Mouse (Mus musculus) spleen, adult 18-20 months (tissue): ENCODE results near the gene Nt5dc1.
"Not testable (repeated sequence)": the region's sequence is repeated elsewhere in the genome, so short reads cannot be mapped to it uniquely, and the experiment has no call there.

Experiments used
- DNase-seq, 2 experiments: peaks; one replicate each; pipeline ENCODE4 v3.0.0; 2022; ENCODE audit warnings: mixed read lengths in 2 of 2

Nt5dc1 gene

GRCm38 (mm10) chr10:34309915-34310685 lies 108.3 kb downstream of the Nt5dc1 start:
- DNase-seq, result no peak

DNA sequence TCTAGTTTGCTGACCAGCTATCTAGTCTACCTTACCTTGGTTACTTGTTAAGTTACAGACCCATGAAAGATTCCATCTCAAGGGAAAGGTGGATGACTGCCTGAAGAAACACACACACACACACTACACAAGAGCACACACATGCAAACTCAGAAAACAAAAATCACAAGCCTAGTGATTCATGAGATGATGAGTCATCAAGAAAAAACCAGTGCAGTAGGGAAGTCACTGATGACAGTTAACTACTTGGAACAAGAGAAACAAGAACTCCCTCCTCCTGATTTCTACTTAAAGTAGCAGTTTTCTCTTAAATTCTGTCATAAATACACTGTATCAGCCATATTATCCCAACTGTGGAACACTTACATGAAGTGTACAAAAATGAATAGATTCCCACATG lies 111.3 kb downstream of the Nt5dc1 start:
- no peak for DNase-seq

DNA sequence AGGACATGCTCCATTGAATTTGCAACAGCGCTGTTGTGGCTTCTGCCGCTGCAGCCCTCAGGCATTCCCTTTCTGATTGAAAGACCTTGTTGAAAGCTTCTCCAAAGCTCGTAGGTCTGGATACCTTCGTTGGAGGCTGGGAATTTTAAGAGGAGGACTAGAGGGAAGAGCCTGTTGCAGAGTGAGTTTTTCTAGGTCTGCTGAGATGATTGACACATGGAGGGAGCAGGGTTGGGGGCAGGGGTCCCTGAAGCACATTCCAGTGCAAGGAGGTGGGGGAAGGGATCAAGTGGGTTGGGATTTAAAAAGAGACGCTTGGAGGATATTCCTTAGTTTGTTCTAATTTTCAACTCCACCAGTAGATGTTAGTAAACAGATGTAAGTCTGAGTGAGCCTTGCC lies 118.0 kb downstream of the Nt5dc1 start:
- DNase-seq, result no peak

DNA sequence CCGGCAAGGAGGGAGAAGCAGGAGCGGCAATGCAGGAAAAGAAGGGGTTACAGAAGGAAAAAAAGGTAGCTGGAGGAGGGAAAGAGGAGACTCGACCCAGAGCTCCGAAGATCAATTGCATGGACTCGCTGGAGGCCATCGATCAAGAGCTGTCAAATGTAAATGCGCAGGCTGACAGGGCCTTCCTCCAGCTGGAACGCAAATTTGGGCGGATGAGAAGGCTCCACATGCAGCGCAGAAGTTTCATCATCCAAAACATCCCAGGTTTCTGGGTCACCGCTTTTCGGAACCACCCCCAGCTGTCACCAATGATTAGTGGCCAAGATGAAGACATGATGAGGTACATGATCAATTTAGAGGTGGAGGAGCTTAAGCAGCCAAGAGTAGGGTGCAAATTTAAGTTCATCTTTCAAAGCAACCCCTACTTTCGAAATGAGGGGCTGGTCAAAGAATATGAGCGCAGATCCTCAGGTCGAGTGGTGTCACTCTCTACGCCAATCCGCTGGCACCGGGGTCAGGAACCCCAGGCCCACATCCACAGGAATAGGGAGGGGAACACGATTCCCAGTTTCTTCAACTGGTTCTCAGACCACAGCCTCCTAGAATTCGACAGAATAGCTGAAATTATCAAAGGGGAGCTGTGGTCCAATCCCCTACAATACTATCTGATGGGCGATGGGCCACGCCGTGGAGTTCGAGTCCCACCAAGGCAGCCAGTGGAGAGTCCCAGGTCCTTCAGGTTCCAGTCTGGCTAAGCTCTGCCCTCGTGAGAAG lies 120.2 kb downstream of the Nt5dc1 start:
- no peak for DNase-seq

DNA sequence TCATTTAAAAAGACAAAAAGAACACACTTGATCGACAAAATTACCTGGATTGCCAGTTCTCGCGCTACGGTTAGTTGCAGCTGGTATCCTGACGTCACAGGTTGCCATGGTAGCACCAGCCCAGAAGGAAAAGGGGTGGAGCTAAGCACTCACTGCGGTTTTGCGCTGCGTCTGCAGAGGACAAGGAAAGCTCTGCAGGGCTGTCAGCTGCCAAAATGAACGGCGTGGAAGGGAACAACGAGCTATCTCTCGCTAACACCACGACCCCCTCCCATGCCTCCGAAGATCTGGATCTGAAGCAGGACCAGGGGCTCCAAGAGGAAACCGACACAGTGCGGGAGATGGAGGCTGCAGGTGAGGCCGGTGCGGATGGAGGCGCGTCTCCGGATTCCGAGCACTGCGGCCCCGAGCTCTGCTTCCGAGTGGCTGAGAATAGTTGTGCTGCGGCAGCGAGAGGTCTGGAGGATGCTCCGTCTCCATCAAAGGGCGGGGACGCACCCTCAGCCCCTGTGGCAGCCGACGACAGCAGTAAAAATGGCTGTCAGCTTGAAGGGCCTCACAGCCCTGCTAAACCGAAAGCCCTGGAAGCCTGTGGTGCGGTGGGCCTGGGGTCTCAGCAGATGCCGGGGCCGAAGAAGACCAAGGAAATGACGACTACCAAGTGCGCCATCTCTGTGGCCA lies 120.9 kb downstream of the Nt5dc1 start, which contains the start of gene Tspyl4:
Gene Tspyl4 (plus strand): TSS at position 144 of the 681 bp plus-strand sequence.
- peak; percentile 86 to 90 for DNase-seq

GRCm38 (mm10) chr10:34296911-34297298 lies 121.4 kb downstream of the Nt5dc1 start:
- DNase-seq, result no peak

- DNase-seq, result no peak
Observed at GRCm38 (mm10) chr10:34282420-34283238, 135.7 kb downstream of the Nt5dc1 start.

DNA sequence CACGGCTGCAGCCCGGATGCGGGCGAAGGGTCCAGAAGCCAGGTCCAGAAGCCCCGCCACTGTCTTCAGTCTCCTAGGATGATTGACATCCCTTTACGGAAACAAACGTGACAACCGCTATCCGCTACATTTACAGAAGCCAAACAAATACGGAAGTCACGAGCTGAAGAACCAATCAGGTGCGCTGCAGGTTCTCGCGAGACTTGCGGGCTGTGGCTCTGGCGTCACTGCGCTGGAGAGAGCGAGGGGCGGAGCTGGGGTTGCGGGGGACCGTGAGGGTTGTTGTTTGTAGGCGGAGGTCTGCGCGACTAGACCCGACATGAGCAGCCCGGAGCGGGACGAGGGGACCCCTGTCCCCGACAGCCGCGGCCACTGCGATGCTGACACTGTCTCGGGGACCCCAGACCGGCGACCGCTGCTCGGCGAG lies 136.4 kb downstream of the Nt5dc1 start, which contains the start of gene Tspyl1:
Gene Tspyl1 (plus strand): TSS at position 229 of the 427 bp plus-strand sequence.
- peak; percentile 96 to 97 for DNase-seq

- DNase-seq, result no peak
Observed at GRCm38 (mm10) chr10:34281211-34281961, 137.0 kb downstream of the Nt5dc1 start.

GRCm38 (mm10) chr10:34280591-34281175 lies 137.7 kb downstream of the Nt5dc1 start:
- DNase-seq, result no peak

DNA sequence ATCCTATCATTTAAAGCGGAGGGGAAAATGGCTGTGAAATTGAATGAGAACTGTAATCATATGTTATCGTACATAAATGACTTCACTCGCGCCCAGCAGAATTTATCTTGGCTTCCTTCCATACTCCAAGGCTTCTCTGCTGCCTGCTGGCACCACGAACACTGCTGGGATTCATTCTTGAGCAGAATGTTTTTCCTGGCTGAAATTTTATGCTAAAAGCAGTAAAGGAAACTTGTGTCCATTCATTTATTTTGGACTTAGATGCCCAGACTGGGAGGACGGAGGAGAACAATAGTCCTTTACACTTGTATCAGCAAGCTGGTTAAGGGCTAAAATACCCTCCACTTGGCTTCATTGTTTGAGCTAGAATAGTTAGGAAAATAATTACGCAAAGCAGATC lies 146.7 kb downstream of the Nt5dc1 start:
- DNase-seq, result no peak

DNA sequence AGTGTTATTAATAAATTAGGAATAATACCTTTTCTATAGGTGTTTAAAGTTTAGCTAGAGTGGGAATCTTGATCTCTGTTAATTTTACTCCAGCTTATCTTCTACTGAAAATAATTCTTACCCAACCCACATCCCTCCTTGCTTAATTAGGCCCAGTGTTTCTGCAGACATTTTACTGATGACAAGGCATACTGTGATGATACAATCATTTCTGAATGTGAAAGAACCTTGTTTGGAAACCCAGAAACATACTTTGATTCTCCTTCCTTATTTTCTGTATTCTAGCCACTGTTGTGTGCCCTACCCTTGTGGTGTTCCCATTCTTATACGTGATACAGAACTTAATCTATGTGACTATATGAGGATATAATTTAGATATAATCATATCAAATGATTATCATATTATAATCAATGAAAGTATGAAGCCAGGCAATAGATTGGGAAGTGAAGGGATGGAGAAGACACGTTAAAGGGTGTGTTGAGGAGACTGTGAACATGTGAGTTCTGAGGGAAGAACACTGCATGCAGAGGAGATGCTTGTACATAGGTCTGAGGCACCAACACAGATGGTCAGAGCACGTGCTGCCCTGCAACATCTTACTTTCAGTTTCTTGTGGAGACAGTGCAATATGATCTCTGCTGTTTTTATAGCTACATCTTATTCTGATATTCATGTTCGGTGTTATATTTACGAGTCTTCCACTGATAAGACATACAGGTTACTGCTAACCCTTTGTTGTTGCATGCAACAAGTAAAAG lies 150.9 kb downstream of the Nt5dc1 start:
- DNase-seq, result no peak

DNA sequence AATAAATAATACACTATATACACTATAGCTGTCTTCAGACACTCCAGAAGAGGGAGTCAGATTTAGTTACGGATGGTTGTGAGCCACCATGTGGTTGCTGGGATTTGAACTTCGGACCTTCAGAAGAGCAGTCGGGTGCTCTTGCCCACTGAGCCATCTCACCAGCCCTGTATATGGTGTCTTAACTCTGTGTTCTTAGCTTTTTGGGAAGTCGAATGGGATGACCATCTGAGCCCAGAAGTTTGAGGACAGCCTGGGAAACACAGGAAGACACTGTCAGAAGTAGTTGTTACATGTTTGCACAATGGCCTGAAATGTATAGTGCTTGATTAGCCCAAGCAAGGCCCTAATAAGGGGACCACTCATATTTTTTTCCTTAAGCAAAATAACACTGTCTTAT lies 153.2 kb downstream of the Nt5dc1 start:
- no peak for DNase-seq

DNA sequence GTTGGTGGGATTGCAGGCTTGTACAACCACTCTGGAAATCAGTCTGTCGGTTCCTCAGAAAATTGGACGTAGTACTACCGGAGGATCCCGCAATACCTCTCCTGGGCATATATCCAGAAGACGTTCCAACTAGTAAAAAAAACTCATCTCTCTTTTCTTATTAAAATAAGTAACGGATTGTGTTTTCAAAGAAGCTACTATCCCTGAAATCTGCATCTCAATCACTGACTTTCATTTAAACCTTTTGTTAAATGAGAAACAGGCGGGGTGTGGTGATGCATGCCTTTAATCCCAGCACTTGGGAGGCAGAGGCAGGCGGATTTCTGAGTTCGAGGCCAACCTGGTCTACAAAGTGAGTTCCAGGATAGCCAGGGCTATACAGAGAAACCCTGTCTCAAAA lies 165.5 kb downstream of the Nt5dc1 start:
- not testable (repeated sequence) for DNase-seq

DNA sequence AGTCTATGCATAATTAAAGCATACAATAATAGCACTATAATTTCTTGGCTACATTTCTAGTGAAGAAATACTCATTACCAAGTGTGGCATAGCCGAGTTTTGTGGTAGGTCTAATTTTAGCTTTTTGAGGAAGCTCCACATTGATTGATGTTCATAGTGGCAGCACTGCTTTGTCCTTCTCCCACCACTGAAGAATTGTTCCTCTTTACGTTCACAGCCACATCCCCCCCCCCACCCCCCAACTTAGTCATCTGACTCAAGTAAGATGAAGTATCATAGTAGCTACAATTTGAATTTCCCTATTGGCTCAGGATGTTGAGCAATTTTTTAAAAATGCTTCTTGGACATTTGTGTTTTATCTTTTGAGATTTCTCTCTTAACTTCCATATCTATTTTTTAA lies 168.8 kb downstream of the Nt5dc1 start:
- DNase-seq, result no peak

- DNase-seq, result no peak
Observed at GRCm38 (mm10) chr10:34247757-34248156, 170.6 kb downstream of the Nt5dc1 start.

DNA sequence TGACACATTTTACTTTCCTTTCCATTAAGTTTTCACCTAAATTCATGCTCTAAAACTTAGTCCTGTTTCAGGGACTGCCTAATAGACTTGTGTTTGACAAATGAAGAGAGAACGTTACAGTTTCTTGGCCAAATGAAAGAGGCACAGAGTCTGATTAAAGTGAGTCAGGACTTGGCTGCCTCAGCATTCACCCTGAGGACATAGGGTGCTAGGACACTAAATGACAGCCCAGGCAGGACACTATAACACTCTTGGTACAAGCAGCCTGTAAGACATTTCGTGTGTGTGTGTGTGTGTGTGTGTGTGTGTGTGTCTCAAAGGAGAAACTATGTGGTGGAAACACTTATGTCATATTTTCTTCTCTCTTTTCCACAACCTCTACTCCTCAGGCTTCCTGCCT lies 172.2 kb downstream of the Nt5dc1 start:
- no peak for DNase-seq

GRCm38 (mm10) chr10:34244745-34245144 lies 173.6 kb downstream of the Nt5dc1 start:
- no peak for DNase-seq

DNA sequence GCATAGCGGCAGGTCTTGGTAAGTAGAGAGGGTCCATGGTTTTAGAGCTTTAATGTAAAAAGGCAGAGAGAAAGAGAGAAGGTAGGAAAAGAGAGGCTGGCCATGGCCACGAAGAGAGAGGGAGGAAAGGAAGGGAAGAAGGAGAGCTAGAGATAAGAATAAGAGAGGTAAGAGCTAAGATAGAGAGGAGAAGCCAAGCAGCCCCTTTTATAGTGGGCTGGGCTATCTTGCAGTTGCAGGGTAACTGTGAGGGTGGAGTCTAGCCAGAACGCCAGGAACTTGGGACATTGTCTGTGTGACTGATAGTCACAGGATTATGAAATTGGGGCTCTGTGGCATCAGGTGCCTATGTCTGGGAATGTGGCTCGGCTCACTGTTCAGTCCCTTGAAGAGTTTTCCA lies 179.8 kb downstream of the Nt5dc1 start:
- no peak for DNase-seq
